Mouse (Mus musculus) ES-Bruce4 (cell line): Measurements from ENCODE around the gene St6galnac3.

ENCODE experiments used
- CTCF ChIP-seq: IDR thresholded peaks from one replicate; pipeline ENCODE4 v1.8.1; 2011; ENCODE audit warnings: low read depth, low read length
- POLR2A ChIP-seq: IDR thresholded peaks from one replicate; pipeline ENCODE4 v1.8.1; 2011; ENCODE audit warnings: low read length; ENCODE audit not compliant: insufficient read depth

DNA sequence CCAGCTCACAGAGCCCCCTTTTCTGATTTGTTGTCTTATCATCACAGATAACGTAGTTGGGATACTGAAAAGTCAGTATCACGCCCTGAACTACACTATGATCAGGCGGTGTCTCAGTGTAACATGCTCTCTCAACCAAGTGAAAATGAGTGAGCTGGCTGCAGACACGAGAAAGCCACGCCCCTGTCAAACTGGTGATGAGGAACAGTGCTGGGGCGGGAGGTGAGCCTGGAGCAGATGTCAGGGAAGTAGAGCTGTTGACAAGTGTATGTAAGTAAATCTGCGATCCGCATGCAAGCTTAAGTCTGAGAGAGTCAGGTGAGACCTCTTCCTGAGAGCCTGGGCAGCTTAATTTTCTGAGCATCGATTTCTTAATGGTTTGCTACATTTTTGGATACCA, 563.3 kb downstream of the St6galnac3 start:
- TF ChIP-seq CTCF = no peak
- TF ChIP-seq POLR2A = no peak
